Mouse (Mus musculus) heart, adult 2 months (tissue): ENCODE data around the gene Zbtb2. TPM values are rescaled to one million over a fixed set of nuclear protein-coding genes. Genes with fewer than 3 reads are reported as not detected.

Source experiments
- DNase-seq, 2 experiments: peaks; one replicate each; pipeline ENCODE4 v3.0.0; 2021
- H3K27ac ChIP-seq: fragments of 200-600 bp; 2 replicates; pipeline ENCODE4 v1.8.1; 2022
- H3K27me3 ChIP-seq: fragments of 200-500 bp; 2 replicates; pipeline ENCODE4 v1.6.1; 2012; ENCODE audit warnings: mild to moderate bottlenecking, low read length, inconsistent platforms, mixed read lengths; ENCODE audit not compliant: control insufficient read depth, insufficient read depth
- H3K36me3 ChIP-seq: fragments of 200-500 bp; 2 replicates; pipeline ENCODE4 v1.6.1; 2012; ENCODE audit warnings: low read length, inconsistent platforms; ENCODE audit not compliant: control insufficient read depth, insufficient read depth
- H3K4me1 ChIP-seq: fragments of 200-500 bp; 2 replicates; pipeline ENCODE4 v1.6.1; 2011; ENCODE audit warnings: low read length; ENCODE audit not compliant: control insufficient read depth, insufficient read depth
- H3K4me3 ChIP-seq: fragments of 200-600 bp; 2 replicates; pipeline ENCODE4 v1.8.1; 2022
- H3K79me2 ChIP-seq: fragments of 200-500 bp; replicated peaks from 2 replicates; pipeline ENCODE4 v1.6.1; 2012; ENCODE audit warnings: mild to moderate bottlenecking, inconsistent platforms, low read length, moderate library complexity, mixed read lengths; ENCODE audit not compliant: control insufficient read depth, insufficient read depth
- H3K9ac ChIP-seq: fragments of 200-500 bp; 2 replicates; pipeline ENCODE4 v1.6.1; 2012; ENCODE audit warnings: low read depth, mild to moderate bottlenecking, control low read depth, inconsistent platforms, low read length, mixed read lengths
- CTCF ChIP-seq: fragments of 200-600 bp; IDR thresholded peaks from 2 replicates; pipeline ENCODE4 v1.8.1; 2022; ENCODE audit warnings: antibody characterized with exemption, mild to moderate bottlenecking, moderate library complexity
- EP300 ChIP-seq: fragments of 200-500 bp; IDR thresholded peaks from 2 replicates; pipeline ENCODE4 v1.6.1; 2011; ENCODE audit warnings: low read depth, low read length, control low read depth; ENCODE audit not compliant: insufficient read depth
- POLR2A ChIP-seq: fragments of 200-500 bp; IDR thresholded peaks from 2 replicates; pipeline ENCODE4 v1.6.1; 2011; ENCODE audit warnings: mild to moderate bottlenecking, low read depth, low read length, control low read depth; ENCODE audit not compliant: insufficient read depth
- WGBS: fragments of 180-500 bp; shearing (Covaris S2); methylation state at CpG from one replicate; pipeline ENCODE4 v1.1.7; 2018; 5-methylcytosine and 5-hydroxymethylcytosine counted together
- intact Hi-C: fragments of 180-260 bp; cut with DNase I; formaldehyde crosslinking; loops from one replicate; pipeline ENCODE4 v1.15.1; 2025
- polyA plus RNA-seq: library from polyadenylated mRNA; depleted of rRNA; stranded (reverse); fragments of >200 nt; gene quantifications from 2 replicates; pipeline ENCODE4 v1.2.3, GENCODE M21; 2012
- total RNA-seq, 2 experiments: library from RNA; stranded (reverse); gene quantifications; 2 replicates each; pipeline ENCODE4 v1.2.3; 2021

The Zbtb2 gene
- total and polyA plus RNA-seq, 3 experiments: 3.5 to 6.1 (median 4.9) TPM

DNA sequence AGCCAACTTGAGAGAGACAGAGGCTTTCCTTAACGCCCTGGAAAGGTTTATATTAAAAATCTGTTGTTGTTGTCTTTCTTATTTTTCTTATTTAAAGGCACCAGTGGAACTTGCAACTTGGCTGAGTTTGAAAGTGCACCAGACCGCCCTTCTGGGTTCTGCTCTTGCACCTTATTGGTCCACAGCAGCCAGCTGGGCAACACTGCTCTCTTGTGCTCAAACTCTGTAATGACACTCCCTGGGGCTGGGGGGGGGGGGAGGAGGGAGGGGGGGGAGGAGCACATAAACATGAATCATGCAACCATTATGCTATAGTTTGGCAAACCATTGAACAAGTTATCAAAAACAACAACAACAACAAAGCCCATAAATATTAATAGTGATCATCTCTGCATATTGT is 46.5 kb downstream of the Zbtb2 start:
- Histone ChIP-seq H3K36me3 (no peaks in the 10 kb centered on the region; the same call in 1 of the 2 replicates), H3K4me1 (peaks cover 14% of the 10 kb centered on the region), H3K9ac (no peak overlapping the region), H3K27ac (no peak overlapping the region), H3K79me2 (no peaks in the 10 kb centered on the region; the same call in 1 of the 2 replicates), H3K27me3 (no peaks in the 10 kb centered on the region), H3K4me3 (no peak overlapping the region)
- intact Hi-C loops: no loop called here
- 7% methylated on average over 2 of the region's 2 CpGs for WGBS
- peak; percentile 66 for TF ChIP-seq CTCF
- TF ChIP-seq EP300: no peak
- DNase-seq: peak; percentile 47 to 55

DNA sequence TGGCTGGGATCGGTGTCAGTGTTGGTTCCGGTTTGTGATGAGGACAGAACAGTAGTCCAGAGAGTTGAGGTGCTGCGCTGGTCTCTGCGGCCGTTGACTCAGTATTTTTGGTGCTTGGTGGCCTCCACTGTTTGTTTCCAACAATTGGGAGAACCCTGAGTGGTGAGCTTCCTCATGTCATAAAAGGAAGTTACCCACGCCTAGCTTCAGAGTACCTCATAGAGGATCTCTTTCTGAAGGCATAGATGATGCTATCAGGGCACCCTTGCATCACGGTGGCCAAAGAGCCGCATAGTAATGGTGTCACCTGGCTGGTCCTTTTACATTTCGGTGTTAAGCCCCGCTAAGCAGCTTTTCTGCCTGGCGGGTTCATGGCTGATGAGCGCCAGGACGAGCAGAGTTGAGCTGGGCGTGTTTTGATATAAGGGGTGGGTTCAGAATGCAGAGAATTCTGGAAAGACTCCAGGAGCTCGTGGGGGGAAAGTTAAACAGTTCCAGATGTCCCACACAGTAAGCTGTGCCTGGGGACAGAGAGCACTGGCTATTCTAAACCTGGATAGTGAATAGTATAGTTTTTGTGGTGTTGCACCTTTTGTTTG is 48.9 kb downstream of the Zbtb2 start:
- H3K36me3 ChIP-seq: no peaks in the 10 kb centered on the region; the same call in 1 of the 2 replicates
- no peak overlapping the region; the same call in 1 of the 2 replicates for H3K9ac ChIP-seq
- peaks cover 13% of the 10 kb centered on the region for H3K4me1 ChIP-seq
- no peaks in the 10 kb centered on the region for H3K27me3 ChIP-seq
- intact Hi-C loops: loop anchor here (10.0 kb wide), 1 partner anchor 804 kb away; no protein-coding TSS in a partner anchor
- peak overlapping the region; percentile 48 for H3K27ac ChIP-seq
- TF ChIP-seq EP300 (no peak), POLR2A (no peak), CTCF (no peak)
- H3K4me3 ChIP-seq: 0 out of 2 replicates have a peak overlapping the region, but pooled peaks have one; percentile 5
- no peaks in the 10 kb centered on the region for H3K79me2 ChIP-seq
- 17% methylated on average over 15 of the region's 15 CpGs for WGBS
- DNase-seq: peak; percentile 55

DNA sequence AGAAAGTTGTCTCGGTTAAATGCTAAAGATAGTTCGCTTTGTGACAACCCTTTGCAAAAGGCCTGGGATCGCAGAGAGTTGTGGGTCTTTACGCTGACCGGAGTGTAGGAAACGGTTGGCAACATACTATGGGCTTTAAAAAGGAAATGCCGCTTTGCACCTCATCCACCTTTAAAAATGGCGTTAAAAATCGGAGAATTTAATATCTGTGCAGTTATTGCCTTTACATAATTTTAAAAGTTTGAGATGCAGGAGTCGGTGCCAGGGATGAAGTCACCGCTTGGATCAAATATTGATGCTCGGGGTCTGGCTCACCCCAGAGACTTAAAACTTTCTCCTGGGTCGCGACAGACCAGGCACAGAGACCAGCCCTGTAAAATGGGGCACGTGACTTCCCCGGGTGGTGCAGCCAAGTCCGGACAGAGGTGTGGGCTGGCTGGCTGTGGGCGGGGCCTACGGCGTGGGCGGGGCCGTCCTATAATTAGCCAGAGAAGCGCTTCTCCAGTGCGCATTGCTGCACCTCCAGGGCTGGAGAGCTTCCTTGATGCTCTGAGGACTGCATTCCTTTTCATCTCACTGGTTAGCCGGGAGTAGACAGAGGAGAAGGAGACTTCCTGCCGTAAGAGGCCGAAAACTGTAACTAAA is 53.7 kb downstream of the Zbtb2 start:
- intact Hi-C loops: loop anchor here (2.0 to 10.0 kb wide), 6 partner anchors 67 to 799 kb away; partner anchors contain the start of genes Akap12, Armt1 and Rmnd1
- Histone ChIP-seq H3K4me3 (peak overlapping the region; percentile 57), H3K79me2 (no peaks in the 10 kb centered on the region), H3K4me1 (peaks cover 13% of the 10 kb centered on the region), H3K27me3 (no peaks in the 10 kb centered on the region), H3K27ac (peak overlapping the region; percentile 81), H3K36me3 (no peaks in the 10 kb centered on the region), H3K9ac (peak overlapping the region; percentile 74)
- WGBS: 1% methylated on average over 27 of the region's 27 CpGs
- peak; percentile 90 to 92 for DNase-seq
- no peak for TF ChIP-seq CTCF
- TF ChIP-seq POLR2A: peak; percentile 98
- TF ChIP-seq EP300: peak; percentile 10; the same call in 1 of the 2 replicates

- peak overlapping the region; percentile 57; the same call in 1 of the 2 replicates for H3K4me3 ChIP-seq
- H3K27me3 ChIP-seq: no peaks in the 10 kb centered on the region
- H3K36me3 ChIP-seq: no peaks in the 10 kb centered on the region
- TF ChIP-seq EP300 (peak; percentile 73; the same call in 1 of the 2 replicates), CTCF (peak; percentile 92), POLR2A (no peak)
- H3K9ac ChIP-seq: no peak overlapping the region
- 7% methylated on average over 8 of the region's 8 CpGs for WGBS
- peak overlapping the region; percentile 81 for H3K27ac ChIP-seq
- peaks cover 11% of the 10 kb centered on the region for H3K4me1 ChIP-seq
- intact Hi-C loops: loop anchor here (1.0 to 10.0 kb wide), 5 partner anchors 66 to 799 kb away; partner anchors contain the start of genes Akap12, Armt1 and Rmnd1
- no peaks in the 10 kb centered on the region for H3K79me2 ChIP-seq
- DNase-seq: peak; percentile 60 to 67
These were observed 54.6 kb downstream of the Zbtb2 start for GRCm38 (mm10) chr10:4333319-4333718.

DNA sequence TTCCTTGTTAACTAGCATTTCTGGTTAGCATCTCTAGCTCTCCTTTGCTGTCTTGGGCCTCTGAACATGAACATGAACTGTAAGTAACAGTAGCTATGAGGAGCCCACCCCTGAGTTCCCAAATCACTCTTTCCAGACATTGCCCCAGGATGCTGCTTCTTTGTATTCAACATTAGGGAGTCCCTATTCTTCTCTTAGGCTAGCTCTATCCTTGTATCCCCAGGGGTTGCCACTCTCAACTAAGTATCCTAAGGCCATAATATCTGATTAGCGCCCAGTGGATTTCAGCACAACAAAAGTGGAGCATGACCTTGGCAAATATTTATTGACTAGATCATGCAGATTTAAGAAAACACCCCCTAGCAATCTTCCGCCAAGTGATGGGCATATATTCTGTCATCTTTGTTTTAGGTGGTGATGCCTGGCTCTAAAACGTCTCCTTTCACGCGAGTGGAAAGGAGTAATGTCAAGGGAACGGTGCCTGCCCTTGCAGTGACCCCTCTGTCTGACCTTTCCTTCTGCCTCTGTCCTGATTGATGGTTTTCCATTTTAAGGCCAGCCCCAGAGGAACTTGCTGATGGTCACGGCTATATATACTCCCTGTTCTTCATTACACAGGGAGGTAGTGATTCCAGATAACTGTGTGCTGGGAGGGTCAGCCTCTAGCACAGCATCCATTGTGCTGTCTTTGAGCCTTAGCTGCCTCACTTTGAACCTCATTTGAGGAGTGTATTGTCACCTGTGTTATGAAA is 55.5 kb downstream of the Zbtb2 start:
- Histone ChIP-seq H3K27ac (no peak overlapping the region; the same call in 1 of the 2 replicates), H3K27me3 (no peaks in the 10 kb centered on the region)
- 72% methylated on average over 7 of the region's 7 CpGs for WGBS

More for the DNA sequence above, 55.5 kb downstream of the Zbtb2 start:
- Histone ChIP-seq H3K79me2 (no peaks in the 10 kb centered on the region), H3K9ac (no peak overlapping the region), H3K4me1 (peaks cover 7% of the 10 kb centered on the region), H3K36me3 (no peaks in the 10 kb centered on the region), H3K4me3 (no peak overlapping the region)
- intact Hi-C loops: loop anchor here (5.0 to 10.0 kb wide), 4 partner anchors 65 to 798 kb away; partner anchors contain the start of genes Akap12, Armt1 and Rmnd1
- no peak for DNase-seq
- TF ChIP-seq POLR2A (no peak), CTCF (no peak), EP300 (no peak)
